Mouse (Mus musculus) hindbrain, embryonic 11.5 days (tissue): ENCODE measurements at regions not wholly inside any gene's neighbourhood (a gene's known extent, or its start where the extent isn't known, plus 50 kb on each side); places are given as distances from the start of the nearest gene placed in this dataset.

Experiments
- ATAC-seq: fragments of 200-750 bp; cut with Nextera tagmentation; 2 replicates; pipeline ENCODE4 v1.8.0; 2017; ENCODE audit warnings: mild to moderate bottlenecking, moderate TSS enrichment, moderate library complexity; ENCODE audit not compliant: low FRiP score
- DNase-seq: peaks from one replicate; pipeline ENCODE4 v3.0.0-alpha.2; 2015; ENCODE audit warnings: low spot score
- H3K27ac ChIP-seq: fragments of 300-500 bp; sonication (generic); 2 replicates; pipeline ENCODE4 v1.5.1; 2014; ENCODE audit warnings: mild to moderate bottlenecking, low read depth, low read length
- H3K27me3 ChIP-seq: fragments of 300-500 bp; sonication (generic); 2 replicates; pipeline ENCODE4 v1.6.1; 2014; ENCODE audit warnings: mild to moderate bottlenecking, low read length, moderate library complexity, mixed read lengths; ENCODE audit not compliant: control insufficient read depth, insufficient read depth
- H3K36me3 ChIP-seq: fragments of 300-500 bp; sonication (generic); 2 replicates; pipeline ENCODE4 v1.6.1; 2014; ENCODE audit warnings: mild to moderate bottlenecking, low read length, moderate library complexity, mixed read lengths; ENCODE audit not compliant: control insufficient read depth, insufficient read depth
- H3K4me1 ChIP-seq: fragments of 300-500 bp; sonication (generic); replicated peaks from 2 replicates; pipeline ENCODE4 v1.6.1; 2014; ENCODE audit warnings: low read length, mixed read lengths; ENCODE audit not compliant: control insufficient read depth, insufficient read depth
- H3K4me2 ChIP-seq: fragments of 300-500 bp; sonication (generic); replicated peaks from 2 replicates; pipeline ENCODE4 v1.6.1; 2014; ENCODE audit warnings: mild to moderate bottlenecking, low read depth, low read length
- H3K4me3 ChIP-seq: fragments of 300-500 bp; sonication (generic); 2 replicates; pipeline ENCODE4 v1.5.1; 2014; ENCODE audit warnings: low read depth, low read length
- H3K9ac ChIP-seq: fragments of 300-500 bp; sonication (generic); 2 replicates; pipeline ENCODE4 v1.6.1; 2014; ENCODE audit warnings: low read depth, low read length
- H3K9me3 ChIP-seq: fragments of 300-500 bp; sonication (generic); 2 replicates; pipeline ENCODE4 v1.6.1; 2016; ENCODE audit warnings: low read length; ENCODE audit not compliant: control insufficient read depth
- whole genome bisulfite sequencing: fragments of 180-500 bp; shearing (Covaris S2); extraction: QIAGEN DNeasy Blood & Tissue Kit; methylation state at CpG from one replicate; pipeline ENCODE4 v1.1.7; 2014; 5-methylcytosine and 5-hydroxymethylcytosine counted together

- Histone ChIP-seq H3K4me1 (no peaks in the 10 kb centered on the region), H3K36me3 (no peaks in the 10 kb centered on the region), H3K4me2 (no peak overlapping the region), H3K9ac (no peak overlapping the region), H3K27ac (no peak overlapping the region), H3K9me3 (no peaks in the 10 kb centered on the region), H3K4me3 (no peak overlapping the region), H3K27me3 (no peaks in the 10 kb centered on the region)
- ATAC-seq, result no peak
- 91% methylated on average over 3 of the region's 3 CpGs for WGBS
- no peak for DNase-seq
Observed at GRCm38 (mm10) chr4:53210685-53211084, 51.0 kb upstream of the Abca1 start.
